Mouse (Mus musculus) stomach, embryonic 16.5 days (tissue): ENCODE measurements around the gene Drc3. TPM values are rescaled to one million over a fixed set of nuclear protein-coding genes. Genes with fewer than 3 reads are reported as not detected.

Experiments
- ATAC-seq: fragments of 200-750 bp; cut with Nextera tagmentation; 2 replicates; pipeline ENCODE4 v1.8.0; 2017; ENCODE audit warnings: moderate number of reproducible peaks, moderate TSS enrichment; ENCODE audit not compliant: insufficient read depth, low FRiP score
- H3K27ac ChIP-seq: fragments of 300-500 bp; sonication (generic); 2 replicates; pipeline ENCODE4 v1.5.1; 2014; ENCODE audit warnings: low read length
- H3K27me3 ChIP-seq: fragments of 300-500 bp; sonication (generic); 2 replicates; pipeline ENCODE4 v1.6.1; 2014; ENCODE audit warnings: low read length, control low read depth, mixed read lengths; ENCODE audit not compliant: control insufficient read depth, insufficient read depth
- H3K36me3 ChIP-seq: fragments of 300-500 bp; sonication (generic); 2 replicates; pipeline ENCODE4 v1.6.1; 2014; ENCODE audit warnings: low read length; ENCODE audit not compliant: control insufficient read depth, insufficient read depth
- H3K4me1 ChIP-seq: fragments of 300-500 bp; sonication (generic); 2 replicates; pipeline ENCODE4 v1.6.1; 2014; ENCODE audit warnings: low read length, control low read depth, mixed read lengths; ENCODE audit not compliant: control insufficient read depth, insufficient read depth
- H3K4me2 ChIP-seq: fragments of 300-500 bp; sonication (generic); 2 replicates; pipeline ENCODE4 v1.6.1; 2014; ENCODE audit warnings: low read depth, low read length, mixed read lengths
- H3K4me3 ChIP-seq: fragments of 300-500 bp; sonication (generic); replicated peaks from 2 replicates; pipeline ENCODE4 v1.5.1; 2014; ENCODE audit warnings: mild to moderate bottlenecking, low read length
- H3K9ac ChIP-seq: fragments of 300-500 bp; sonication (generic); 2 replicates; pipeline ENCODE4 v1.6.1; 2014; ENCODE audit warnings: low read length
- H3K9me3 ChIP-seq: fragments of 300-500 bp; sonication (generic); replicated peaks from 2 replicates; pipeline ENCODE4 v1.6.1; 2016; ENCODE audit warnings: low read length, control low read depth; ENCODE audit not compliant: control insufficient read depth
- WGBS: fragments of 180-500 bp; shearing (Covaris S2); extraction: QIAGEN DNeasy Blood & Tissue Kit; methylation state at CpG from one replicate; pipeline ENCODE4 v1.1.7; 2014; 5-methylcytosine and 5-hydroxymethylcytosine counted together
- polyA plus RNA-seq: library from polyadenylated mRNA; unstranded; fragments of >200 nt; fragmentation: Nextera tagmentation; extraction: Ambion mirVana; gene quantifications from 2 replicates; pipeline ENCODE4 v1.2.1, GENCODE M21; 2015

Gene Drc3
- polyA plus RNA-seq, 1 experiment from 2014 or later: 1.4 TPM

GRCm38 (mm10) chr11:60367256-60367655, 14.1 kb downstream of the Drc3 start:
- Histone ChIP-seq H3K9ac (no peak overlapping the region), H3K9me3 (no peaks in the 10 kb centered on the region), H3K27me3 (no peaks in the 10 kb centered on the region), H3K4me2 (no peak overlapping the region), H3K36me3 (no peaks in the 10 kb centered on the region), H3K4me1 (no peaks in the 10 kb centered on the region; the same call in 1 of the 2 replicates), H3K4me3 (no peak overlapping the region), H3K27ac (no peak overlapping the region)
- 58% methylated on average over 3 of the region's 3 CpGs for WGBS
- ATAC-seq: no peak

GRCm38 (mm10) chr11:60368909-60369308, 15.8 kb downstream of the Drc3 start:
- H3K9me3 ChIP-seq: no peaks in the 10 kb centered on the region
- no peaks in the 10 kb centered on the region for H3K27me3 ChIP-seq
- no peak overlapping the region for H3K27ac ChIP-seq
- H3K4me3 ChIP-seq: no peak overlapping the region
- no peak overlapping the region for H3K4me2 ChIP-seq
- H3K4me1 ChIP-seq: no peaks in the 10 kb centered on the region; the same call in 1 of the 2 replicates
- H3K9ac ChIP-seq: no peak overlapping the region
- H3K36me3 ChIP-seq: no peaks in the 10 kb centered on the region
- no peak for ATAC-seq
- 67% methylated on average over 4 of the region's 4 CpGs for WGBS

GRCm38 (mm10) chr11:60369448-60369847, 16.3 kb downstream of the Drc3 start:
- H3K4me2 ChIP-seq: no peak overlapping the region
- no peaks in the 10 kb centered on the region for H3K36me3 ChIP-seq
- no peaks in the 10 kb centered on the region; the same call in 1 of the 2 replicates for H3K4me1 ChIP-seq
- no peak overlapping the region for H3K27ac ChIP-seq
- H3K4me3 ChIP-seq: no peak overlapping the region
- 71% methylated on average over 4 of the region's 4 CpGs for WGBS
- no peaks in the 10 kb centered on the region for H3K9me3 ChIP-seq
- ATAC-seq: no peak
- no peaks in the 10 kb centered on the region for H3K27me3 ChIP-seq
- H3K9ac ChIP-seq: no peak overlapping the region

- H3K4me3 ChIP-seq: no peak overlapping the region
- no peaks in the 10 kb centered on the region for H3K36me3 ChIP-seq
- H3K4me1 ChIP-seq: no peaks in the 10 kb centered on the region; the same call in 1 of the 2 replicates
- H3K9ac ChIP-seq: no peak overlapping the region
- 82% methylated on average over 13 of the region's 13 CpGs for WGBS
- H3K27ac ChIP-seq: no peak overlapping the region
- ATAC-seq: no peak
- no peaks in the 10 kb centered on the region for H3K27me3 ChIP-seq
- H3K9me3 ChIP-seq: no peaks in the 10 kb centered on the region
- no peak overlapping the region for H3K4me2 ChIP-seq
Observed at GRCm38 (mm10) chr11:60370431-60370830, 17.3 kb downstream of the Drc3 start.

- Histone ChIP-seq H3K27ac (no peak overlapping the region), H3K4me3 (no peak overlapping the region), H3K27me3 (no peaks in the 10 kb centered on the region), H3K36me3 (no peaks in the 10 kb centered on the region), H3K9me3 (no peaks in the 10 kb centered on the region), H3K4me1 (no peaks in the 10 kb centered on the region), H3K4me2 (no peak overlapping the region), H3K9ac (no peak overlapping the region)
- no peak for ATAC-seq
- 71% methylated on average over 6 of the region's 6 CpGs for WGBS
Observed at GRCm38 (mm10) chr11:60374481-60374880, 21.4 kb downstream of the Drc3 start.

GRCm38 (mm10) chr11:60383518-60383917, 30.4 kb downstream of the Drc3 start:
- WGBS: 85% methylated on average over 6 of the region's 6 CpGs
- H3K27me3 ChIP-seq: no peaks in the 10 kb centered on the region
- H3K4me2 ChIP-seq: no peak overlapping the region
- no peaks in the 10 kb centered on the region for H3K4me1 ChIP-seq
- H3K9me3 ChIP-seq: no peaks in the 10 kb centered on the region
- no peak overlapping the region for H3K9ac ChIP-seq
- no peak overlapping the region for H3K27ac ChIP-seq
- H3K36me3 ChIP-seq: no peaks in the 10 kb centered on the region
- ATAC-seq: no peak
- no peak overlapping the region for H3K4me3 ChIP-seq

- 13% methylated on average over 16 of the region's 16 CpGs for WGBS
- Histone ChIP-seq H3K36me3 (no peaks in the 10 kb centered on the region), H3K9me3 (no peaks in the 10 kb centered on the region), H3K4me3 (no peak overlapping the region), H3K27ac (no peak overlapping the region; the same call in 1 of the 2 replicates), H3K4me1 (no peaks in the 10 kb centered on the region), H3K9ac (0 out of 2 replicates have a peak overlapping the region, but pooled peaks have one; percentile 36), H3K27me3 (no peaks in the 10 kb centered on the region), H3K4me2 (no peak overlapping the region)
- ATAC-seq: no peak
Observed at GRCm38 (mm10) chr11:60384762-60385421, 31.8 kb downstream of the Drc3 start.

GRCm38 (mm10) chr11:60385946-60386345, 32.8 kb downstream of the Drc3 start:
- 77% methylated on average over 5 of the region's 5 CpGs for WGBS

GRCm38 (mm10) chr11:60387944-60388343, 34.8 kb downstream of the Drc3 start:
- Histone ChIP-seq H3K27ac (no peak overlapping the region), H3K27me3 (no peaks in the 10 kb centered on the region), H3K9ac (no peak overlapping the region), H3K9me3 (no peaks in the 10 kb centered on the region), H3K4me3 (no peak overlapping the region), H3K4me2 (no peak overlapping the region), H3K4me1 (no peaks in the 10 kb centered on the region), H3K36me3 (no peaks in the 10 kb centered on the region)
- ATAC-seq: no peak
- WGBS: 77% methylated on average over 2 of the region's 2 CpGs

More at GRCm38 (mm10) chr11:60385946-60386345, 32.8 kb downstream of the Drc3 start:
- no peaks in the 10 kb centered on the region for H3K27me3 ChIP-seq
- no peak overlapping the region for H3K4me2 ChIP-seq
- H3K4me3 ChIP-seq: no peak overlapping the region
- no peaks in the 10 kb centered on the region for H3K9me3 ChIP-seq
- H3K36me3 ChIP-seq: no peaks in the 10 kb centered on the region
- H3K27ac ChIP-seq: no peak overlapping the region
- H3K9ac ChIP-seq: no peak overlapping the region
- ATAC-seq: no peak
- H3K4me1 ChIP-seq: no peaks in the 10 kb centered on the region
